Comparison of ENCODE assay signal across 10 mouse cellular contexts in the genomic region with DNA sequence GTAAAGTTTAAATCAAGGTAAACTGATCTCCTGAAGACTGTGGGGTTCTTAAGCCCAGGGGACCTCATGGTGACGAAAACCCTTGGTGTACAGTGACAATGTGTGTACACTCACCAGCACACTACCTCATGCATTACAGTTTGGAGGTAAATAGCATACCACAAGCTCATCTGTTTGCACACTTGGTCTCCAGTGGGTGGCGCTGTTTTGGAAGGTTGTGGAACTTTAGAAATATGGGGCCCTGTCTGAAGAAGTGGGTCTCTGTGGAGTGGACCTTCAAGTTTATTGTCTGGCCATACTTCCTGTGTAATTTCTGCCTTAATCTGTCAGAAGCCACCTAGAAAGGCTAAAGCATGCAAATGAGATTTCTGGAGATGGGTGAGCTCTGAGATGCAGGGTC. TPM values are rescaled to one million over a fixed set of nuclear protein-coding genes. Genes with fewer than 3 reads are reported as not detected.
DNase-seq lines count a peak whose midpoint lies in the region; ATAC-seq and TF ChIP-seq lines count a peak whose summit lies in the region.
"Had no signal": no experiment of that assay in that cellular context is flagged by ENCODE, and none has a peak within 500 bp of the region (broad histone marks: within the 10 kb centered on the region; RNA-seq: fewer than 3 reads in every experiment).

No protein-coding gene starts in this region.

- no peaks in the 10 kb centered on the region for H3K9me3 ChIP-seq in hindbrain, embryonic 11.5 days (ENCODE audit: control insufficient read depth, low read length)
- no peaks in the 10 kb centered on the region for H3K9me3 ChIP-seq in hindbrain, embryonic 14.5 days (ENCODE audit: control insufficient read depth, low read length)
- H3K9me3 ChIP-seq in forebrain, embryonic 12.5 days = no peaks in the 10 kb centered on the region
- H3K9me3 ChIP-seq: midbrain, embryonic 13.5 days had no signal

- TF ChIP-seq POLR2A in cortical plate, adult 2 months (IDR thresholded peaks at IDR 0.05; ENCODE audit: extremely low read depth, insufficient read depth, low read length) = no peak

- no peak overlapping the region for H3K9ac ChIP-seq in hindbrain, embryonic 11.5 days (ENCODE audit: low read depth, low read length)
- no peak overlapping the region for H3K9ac ChIP-seq in hindbrain, embryonic 14.5 days
- no peak overlapping the region for H3K9ac ChIP-seq in forebrain, embryonic 12.5 days
- H3K9ac ChIP-seq: hindbrain, embryonic 13.5 days; midbrain, embryonic 13.5 days had no signal

- H3K4me2 ChIP-seq in hindbrain, embryonic 11.5 days (replicated peaks; ENCODE audit: low read depth, low read length) = no peak overlapping the region
- H3K4me2 ChIP-seq in hindbrain, embryonic 14.5 days (replicated peaks) = no peak overlapping the region
- no peak overlapping the region for H3K4me2 ChIP-seq in forebrain, embryonic 12.5 days
- H3K4me2 ChIP-seq: hindbrain, embryonic 13.5 days; midbrain, embryonic 13.5 days had no signal

- no peaks in the 10 kb centered on the region for H3K4me1 ChIP-seq in hindbrain, embryonic 11.5 days (replicated peaks; ENCODE audit: control insufficient read depth, insufficient read depth, low read length)
- peaks cover 7% of the 10 kb centered on the region; the same call in 1 of the 2 replicates for H3K4me1 ChIP-seq in hindbrain, embryonic 14.5 days (replicated peaks; ENCODE audit: control insufficient read depth, insufficient read depth, low read length)
- H3K4me1 ChIP-seq in cortical plate, adult 2 months (ENCODE audit: control insufficient read depth, insufficient read depth, low read length) = no peaks in the 10 kb centered on the region
- peaks cover 16% of the 10 kb centered on the region for H3K4me1 ChIP-seq in forebrain, embryonic 12.5 days

- H3K36me3 ChIP-seq in hindbrain, embryonic 11.5 days (ENCODE audit: control insufficient read depth, insufficient read depth, low read length) = no peaks in the 10 kb centered on the region
- H3K36me3 ChIP-seq in hindbrain, embryonic 14.5 days (replicated peaks; ENCODE audit: control insufficient read depth, insufficient read depth) = no peaks in the 10 kb centered on the region
- H3K36me3 ChIP-seq in forebrain, embryonic 12.5 days (replicated peaks) = no peaks in the 10 kb centered on the region
- H3K36me3 ChIP-seq: hindbrain, embryonic 13.5 days; midbrain, embryonic 13.5 days had no signal

- H3K27me3 ChIP-seq in hindbrain, embryonic 11.5 days (ENCODE audit: control insufficient read depth, insufficient read depth, low read length) = no peaks in the 10 kb centered on the region
- no peaks in the 10 kb centered on the region for H3K27me3 ChIP-seq in hindbrain, embryonic 14.5 days (ENCODE audit: control insufficient read depth, insufficient read depth, low read length)
- H3K27me3 ChIP-seq in forebrain, embryonic 12.5 days = no peaks in the 10 kb centered on the region
- H3K27me3 ChIP-seq: hindbrain, embryonic 13.5 days; midbrain, embryonic 13.5 days had no signal

- H3K4me3 ChIP-seq in hindbrain, embryonic 11.5 days (ENCODE audit: low read depth, low read length) = no peak overlapping the region
- H3K4me3 ChIP-seq in hindbrain, embryonic 14.5 days (replicated peaks; ENCODE audit: low read length) = no peak overlapping the region
- H3K4me3 ChIP-seq in cortical plate, adult 2 months (ENCODE audit: insufficient read depth, low read length) = no peak overlapping the region
- H3K4me3 ChIP-seq in forebrain, embryonic 12.5 days (replicated peaks) = no peak overlapping the region
- H3K4me3 ChIP-seq: hindbrain, embryonic 13.5 days; midbrain, embryonic 13.5 days had no signal

- no peak overlapping the region for H3K27ac ChIP-seq in hindbrain, embryonic 11.5 days (ENCODE audit: low read depth, low read length)
- no peak overlapping the region for H3K27ac ChIP-seq in hindbrain, embryonic 14.5 days
- H3K27ac ChIP-seq in cortical plate, adult 2 months (ENCODE audit: insufficient read depth, low read length) = no peak overlapping the region
- no peak overlapping the region for H3K27ac ChIP-seq in forebrain, embryonic 12.5 days
- H3K27ac ChIP-seq: hindbrain, embryonic 13.5 days; midbrain, embryonic 13.5 days had no signal

- TF ChIP-seq CTCF in cortical plate, adult 2 months (IDR thresholded peaks at IDR 0.05; ENCODE audit: extremely low read depth, insufficient read depth, low read length) = peak; percentile 25; the same call in 1 of the 2 replicates

- peak; percentile 50 for DNase-seq in hindbrain, embryonic 11.5 days (ENCODE audit: low spot score)
- no peak for DNase-seq in hindbrain, embryonic 14.5 days (ENCODE audit: low spot score)
- DNase-seq in testis, postnatal 10 days (ENCODE audit: low spot score) = peak; percentile 45
- no peak for DNase-seq in testis, postnatal 14 days (ENCODE audit: low spot score)
- peak; percentile 71 for DNase-seq in thymus, postnatal 4 days
- no peak for DNase-seq in left cerebral cortex, adult 8-10 months (ENCODE audit: low spot score in 2 of 2)

- no peak for ATAC-seq in hindbrain, embryonic 11.5 days (ENCODE audit: low FRiP score)
- no peak for ATAC-seq in hindbrain, embryonic 14.5 days (ENCODE audit: low FRiP score)
- no peak for ATAC-seq in forebrain, embryonic 12.5 days (ENCODE audit: low FRiP score)
- ATAC-seq: midbrain, embryonic 13.5 days had no signal

- WGBS in hindbrain, embryonic 11.5 days = 36% methylated on average over 2 of the region's 2 CpGs
- 45% methylated on average over 2 of the region's 2 CpGs for WGBS in hindbrain, embryonic 14.5 days
- WGBS in forebrain, embryonic 12.5 days = 54% methylated on average over 2 of the region's 2 CpGs

RNA-seq across cellular contexts. Expression of a gene that starts 9.8 kb away (rescaled TPM):
- 3.8 and 4.1 TPM in 2 replicates for polyA plus RNA-seq in hindbrain, embryonic 11.5 days (2014; fragmentation: Nextera tagmentation; extraction: Ambion mirVana)
- 6.1 and 6.6 TPM in 2 replicates for polyA plus RNA-seq in hindbrain, embryonic 14.5 days (2014; fragmentation: Nextera tagmentation; extraction: Ambion mirVana)
- polyA plus RNA-seq in cortical plate, adult 2 months (2012; rRNA removed) = 5.9 and 7.9 TPM in 2 replicates
- 10 to 100 TPM; 13.0 to 16.8 (median 15.3) TPM for total RNA-seq in left cerebral cortex, adult 8-10 months (2022)
- polyA plus RNA-seq in forebrain, embryonic 12.5 days (2016; fragmentation: Nextera tagmentation; extraction: Ambion mirVana) = 14.2 and 17.5 TPM in 2 replicates

Comparison
In these comparisons a context has a peak if more than half of its experiments do, and no peak if none do; other contexts are left out.
1. DNase-seq: peak in hindbrain, embryonic 11.5 days (single experiment), testis, postnatal 10 days (single experiment) and thymus, postnatal 4 days (single experiment); none in hindbrain, embryonic 14.5 days (single experiment), testis, postnatal 14 days (single experiment) and left cerebral cortex, adult 8-10 months (0 of 2).